Mouse (Mus musculus) embryonic facial prominence, embryonic 12.5 days (tissue): Measurements from ENCODE around the gene Kcnma1. TPM values are rescaled to one million over a fixed set of nuclear protein-coding genes. Genes with fewer than 3 reads are reported as not detected.

Source experiments
- ATAC-seq: fragments of 200-750 bp; cut with Nextera tagmentation; 2 replicates; pipeline ENCODE4 v1.8.0; 2017; ENCODE audit not compliant: insufficient number of reproducible peaks, insufficient read depth, low FRiP score, low TSS enrichment
- H3K27ac ChIP-seq: fragments of 300-500 bp; sonication (generic); 2 replicates; pipeline ENCODE4 v1.5.1; 2016; ENCODE audit warnings: mild to moderate bottlenecking
- H3K27me3 ChIP-seq: fragments of 300-500 bp; sonication (generic); 2 replicates; pipeline ENCODE4 v1.6.1; 2016; ENCODE audit warnings: mild to moderate bottlenecking, moderate library complexity
- H3K36me3 ChIP-seq: fragments of 300-500 bp; sonication (generic); 2 replicates; pipeline ENCODE4 v1.6.1; 2016; ENCODE audit warnings: mild to moderate bottlenecking
- H3K4me1 ChIP-seq: fragments of 300-500 bp; sonication (generic); 2 replicates; pipeline ENCODE4 v1.6.1; 2016
- H3K4me2 ChIP-seq: fragments of 300-500 bp; sonication (generic); replicated peaks from 2 replicates; pipeline ENCODE4 v1.6.1; 2016; ENCODE audit warnings: mild to moderate bottlenecking, moderate library complexity
- H3K4me3 ChIP-seq: fragments of 300-500 bp; sonication (generic); 2 replicates; pipeline ENCODE4 v1.5.1; 2016; ENCODE audit warnings: mild to moderate bottlenecking
- H3K9ac ChIP-seq: fragments of 300-500 bp; sonication (generic); 2 replicates; pipeline ENCODE4 v1.6.1; 2016; ENCODE audit warnings: mild to moderate bottlenecking, moderate library complexity
- H3K9me3 ChIP-seq: fragments of 300-500 bp; sonication (generic); 2 replicates; pipeline ENCODE4 v1.6.1; 2016; ENCODE audit warnings: mild to moderate bottlenecking, moderate library complexity
- WGBS: fragments of 180-500 bp; shearing (Covaris S2); methylation state at CpG from one replicate; pipeline ENCODE4 v1.1.7; 2016; 5-methylcytosine and 5-hydroxymethylcytosine counted together
- polyA plus RNA-seq: library from polyadenylated mRNA; unstranded; fragments of >200 nt; fragmentation: Nextera tagmentation; extraction: Ambion mirVana; gene quantifications from 2 replicates; pipeline ENCODE4 v1.2.1, GENCODE M21; 2016

The Kcnma1 gene
- polyA plus RNA-seq, 1 experiment from 2014 or later = 2.2 TPM

DNA sequence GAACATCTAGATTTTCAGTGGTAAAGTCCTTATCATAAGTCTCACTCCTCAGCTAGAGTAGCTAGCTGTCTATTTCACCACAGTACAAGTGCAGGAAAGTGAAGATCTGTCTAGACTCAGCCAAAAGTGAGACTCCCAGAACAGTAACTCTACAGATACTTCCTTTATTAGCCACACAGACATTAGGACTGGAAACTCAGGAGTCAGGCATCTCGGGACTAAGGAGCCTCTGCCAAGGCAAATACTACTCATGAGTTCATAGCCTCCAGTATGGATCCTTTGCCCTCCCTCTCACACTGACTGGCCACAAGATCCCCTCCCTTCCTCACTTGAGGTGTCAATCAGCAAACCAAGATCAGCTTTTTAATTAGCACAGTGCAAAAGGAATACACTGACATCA lies 389.8 kb downstream of the Kcnma1 start:
- Histone ChIP-seq H3K4me1 (no peaks in the 10 kb centered on the region), H3K4me3 (no peak overlapping the region), H3K27ac (no peak overlapping the region), H3K9ac (no peak overlapping the region), H3K27me3 (no peaks in the 10 kb centered on the region), H3K4me2 (no peak overlapping the region), H3K36me3 (no peaks in the 10 kb centered on the region), H3K9me3 (no peaks in the 10 kb centered on the region)
- 76% methylated on average over 1 of the region's 1 CpGs for WGBS
- ATAC-seq = no peak

DNA sequence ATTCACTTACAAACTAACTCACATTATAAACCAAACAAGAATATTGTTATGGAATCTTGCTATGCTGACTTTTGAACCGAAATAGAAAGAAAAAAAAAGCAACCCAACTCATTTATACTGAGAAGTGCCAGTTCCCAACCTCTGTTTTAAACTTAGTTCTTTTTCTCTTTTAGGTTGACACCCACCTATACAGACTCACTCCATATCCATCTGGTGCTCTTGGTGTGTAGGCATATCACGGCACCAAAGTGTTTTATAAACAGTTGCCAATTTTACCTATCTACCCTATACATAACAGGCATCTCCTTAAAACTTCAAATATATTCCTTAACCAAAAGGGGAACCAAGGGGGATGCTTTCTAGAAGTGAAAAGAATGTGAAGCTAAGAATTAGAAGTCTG lies 393.6 kb downstream of the Kcnma1 start:
- Histone ChIP-seq H3K4me1 (no peaks in the 10 kb centered on the region), H3K9me3 (no peaks in the 10 kb centered on the region), H3K4me3 (no peak overlapping the region), H3K4me2 (no peak overlapping the region), H3K27me3 (no peaks in the 10 kb centered on the region), H3K36me3 (no peaks in the 10 kb centered on the region), H3K27ac (no peak overlapping the region), H3K9ac (no peak overlapping the region)
- 81% methylated on average over 2 of the region's 2 CpGs for WGBS
- ATAC-seq = no peak

DNA sequence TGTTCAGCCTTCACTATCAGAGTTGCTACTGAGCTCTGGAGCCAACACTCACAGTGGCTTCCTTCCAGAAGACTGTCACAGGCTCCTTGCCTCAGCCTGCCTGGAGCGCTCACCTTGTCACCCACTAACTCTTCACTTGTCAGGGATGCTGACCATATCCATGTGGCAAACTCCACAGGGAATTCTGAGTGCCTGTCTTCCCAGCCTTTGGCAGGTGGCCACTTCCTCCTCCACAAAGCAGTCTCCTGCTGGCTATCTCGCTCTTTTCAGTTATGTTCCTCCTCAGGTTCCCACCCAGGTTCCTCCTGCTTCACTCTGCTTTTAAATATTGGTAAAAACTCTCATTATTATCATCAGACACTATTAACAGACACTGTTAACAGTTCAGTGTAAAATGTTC lies 395.3 kb downstream of the Kcnma1 start:
- H3K4me3 ChIP-seq = no peak overlapping the region
- H3K27ac ChIP-seq = no peak overlapping the region
- no peaks in the 10 kb centered on the region for H3K36me3 ChIP-seq
- no peaks in the 10 kb centered on the region for H3K9me3 ChIP-seq
- H3K27me3 ChIP-seq = no peaks in the 10 kb centered on the region
- 88% methylated on average over 2 of the region's 2 CpGs for WGBS
- ATAC-seq = no peak
- H3K4me1 ChIP-seq = no peaks in the 10 kb centered on the region
- no peak overlapping the region for H3K4me2 ChIP-seq
- H3K9ac ChIP-seq = no peak overlapping the region

GRCm38 (mm10) chr14:23618081-23618480 lies 396.2 kb downstream of the Kcnma1 start:
- Histone ChIP-seq H3K27ac (no peak overlapping the region), H3K27me3 (no peaks in the 10 kb centered on the region), H3K9ac (no peak overlapping the region), H3K4me1 (no peaks in the 10 kb centered on the region), H3K36me3 (no peaks in the 10 kb centered on the region), H3K4me3 (no peak overlapping the region), H3K9me3 (no peaks in the 10 kb centered on the region), H3K4me2 (no peak overlapping the region)
- no peak for ATAC-seq
- 34% methylated on average over 1 of the region's 1 CpGs for WGBS

DNA sequence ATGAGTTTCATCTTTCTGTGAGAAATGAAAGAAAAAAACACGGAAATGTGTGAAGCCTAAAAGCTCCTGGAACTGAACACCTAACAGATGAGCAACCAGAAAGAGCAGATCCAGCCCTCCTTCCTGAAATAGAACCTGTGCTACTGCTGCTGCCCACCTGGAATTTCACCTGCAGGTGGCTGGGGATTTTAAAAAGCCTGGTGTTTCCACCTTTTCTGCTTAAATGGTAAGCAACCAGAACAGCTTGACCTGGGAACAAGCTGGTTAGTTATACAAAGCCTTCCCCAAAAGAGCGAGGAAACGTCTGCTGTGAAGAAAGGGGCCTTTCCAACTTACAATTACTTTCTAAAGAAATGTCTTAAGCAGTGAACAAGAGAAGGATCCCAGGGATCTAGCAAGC lies 404.2 kb downstream of the Kcnma1 start:
- H3K27ac ChIP-seq = no peak overlapping the region
- H3K4me3 ChIP-seq = no peak overlapping the region
- H3K27me3 ChIP-seq = no peaks in the 10 kb centered on the region
- no peaks in the 10 kb centered on the region for H3K9me3 ChIP-seq
- H3K9ac ChIP-seq = no peak overlapping the region
- ATAC-seq = no peak
- 72% methylated on average over 3 of the region's 3 CpGs for WGBS
- no peak overlapping the region for H3K4me2 ChIP-seq
- no peaks in the 10 kb centered on the region for H3K36me3 ChIP-seq
- H3K4me1 ChIP-seq = 0 out of 2 replicates have a peak, but pooled peaks cover 2% of the 10 kb centered on the region

- Histone ChIP-seq H3K4me3 (no peak overlapping the region), H3K4me1 (no peaks in the 10 kb centered on the region), H3K4me2 (no peak overlapping the region), H3K27me3 (no peaks in the 10 kb centered on the region), H3K27ac (no peak overlapping the region), H3K9ac (no peak overlapping the region), H3K9me3 (no peaks in the 10 kb centered on the region), H3K36me3 (no peaks in the 10 kb centered on the region)
- ATAC-seq = no peak
- WGBS = 78% methylated on average over 7 of the region's 7 CpGs
These were observed 408.6 kb downstream of the Kcnma1 start for GRCm38 (mm10) chr14:23605740-23606139.

DNA sequence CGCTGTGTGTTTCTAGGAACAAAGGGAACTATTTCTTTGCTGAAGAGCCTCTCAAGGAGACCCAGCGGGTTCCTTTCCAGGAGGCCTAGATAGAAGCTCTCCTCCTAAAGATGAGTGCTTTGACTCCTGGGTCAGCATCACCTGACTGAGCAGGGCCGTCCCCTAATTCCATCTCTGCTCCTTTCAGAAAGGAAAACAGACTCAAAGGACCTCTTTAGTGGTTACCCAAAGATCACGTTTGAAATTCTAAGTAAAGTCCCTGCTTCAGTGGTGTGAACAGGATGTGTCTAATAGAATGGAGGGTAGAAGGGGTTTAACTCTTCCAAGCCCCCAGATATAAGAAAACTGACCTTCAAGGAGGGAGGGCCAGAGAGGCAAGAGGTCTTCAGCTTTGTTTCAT lies 411.4 kb downstream of the Kcnma1 start:
- 22% methylated on average over 4 of the region's 4 CpGs for WGBS
- H3K27ac ChIP-seq = no peak overlapping the region
- H3K4me1 ChIP-seq = no peaks in the 10 kb centered on the region
- no peaks in the 10 kb centered on the region for H3K36me3 ChIP-seq
- no peak overlapping the region for H3K4me2 ChIP-seq
- no peak overlapping the region for H3K4me3 ChIP-seq
- ATAC-seq = no peak
- H3K9ac ChIP-seq = no peak overlapping the region
- no peaks in the 10 kb centered on the region for H3K9me3 ChIP-seq
- H3K27me3 ChIP-seq = no peaks in the 10 kb centered on the region

- Histone ChIP-seq H3K36me3 (no peaks in the 10 kb centered on the region), H3K4me1 (no peaks in the 10 kb centered on the region), H3K9ac (no peak overlapping the region), H3K4me2 (no peak overlapping the region), H3K27me3 (no peaks in the 10 kb centered on the region), H3K9me3 (no peaks in the 10 kb centered on the region), H3K27ac (no peak overlapping the region), H3K4me3 (no peak overlapping the region)
- no peak for ATAC-seq
- WGBS = 69% methylated on average over 2 of the region's 2 CpGs
These were observed 412.2 kb downstream of the Kcnma1 start for GRCm38 (mm10) chr14:23602054-23602453.

GRCm38 (mm10) chr14:23594629-23595028 lies 419.7 kb downstream of the Kcnma1 start:
- H3K36me3 ChIP-seq = no peaks in the 10 kb centered on the region
- H3K9me3 ChIP-seq = no peaks in the 10 kb centered on the region
- no peak overlapping the region for H3K4me2 ChIP-seq
- no peaks in the 10 kb centered on the region for H3K4me1 ChIP-seq
- no peak for ATAC-seq
- 85% methylated on average over 5 of the region's 5 CpGs for WGBS
- no peak overlapping the region for H3K27ac ChIP-seq
- H3K27me3 ChIP-seq = no peaks in the 10 kb centered on the region
- no peak overlapping the region for H3K4me3 ChIP-seq
- H3K9ac ChIP-seq = no peak overlapping the region

DNA sequence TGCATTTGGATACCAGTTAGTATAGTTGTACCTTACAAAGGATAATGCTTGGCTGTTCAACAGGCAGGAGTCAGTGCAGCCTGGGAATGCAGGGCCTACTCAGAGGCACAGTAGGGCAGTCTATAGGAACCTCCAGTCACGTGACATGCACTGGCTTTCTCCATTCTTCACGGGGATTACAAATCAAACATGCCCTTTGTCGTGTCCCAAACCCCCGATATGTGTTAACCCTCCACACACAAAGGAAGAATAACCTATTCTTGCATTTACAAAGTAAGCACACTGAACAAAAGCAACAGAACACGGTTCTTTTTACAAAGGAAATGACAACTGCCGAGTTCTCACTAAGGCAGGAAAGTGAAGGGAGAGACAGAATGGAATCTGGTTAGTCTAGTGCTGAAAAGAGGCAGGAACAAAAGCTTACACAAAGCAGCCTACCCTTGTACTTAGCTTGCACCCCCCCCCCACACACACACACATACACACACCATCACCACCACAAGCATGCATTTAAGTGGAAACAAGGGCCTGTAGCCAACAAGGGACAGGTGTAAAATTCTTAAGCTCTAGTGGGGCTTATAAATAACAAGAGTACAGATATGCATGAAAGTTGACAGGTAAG lies 421.4 kb downstream of the Kcnma1 start:
- H3K4me2 ChIP-seq = no peak overlapping the region
- H3K9ac ChIP-seq = no peak overlapping the region
- 0 out of 2 replicates have a peak, but pooled peaks have one; percentile 10 for ATAC-seq
- no peaks in the 10 kb centered on the region for H3K4me1 ChIP-seq
- no peak overlapping the region for H3K4me3 ChIP-seq
- WGBS = 37% methylated on average over 6 of the region's 6 CpGs
- no peak overlapping the region for H3K27ac ChIP-seq
- H3K9me3 ChIP-seq = no peaks in the 10 kb centered on the region
- no peaks in the 10 kb centered on the region for H3K36me3 ChIP-seq
- no peaks in the 10 kb centered on the region for H3K27me3 ChIP-seq

- no peak for ATAC-seq
- Histone ChIP-seq H3K4me2 (no peak overlapping the region), H3K27ac (no peak overlapping the region), H3K4me3 (no peak overlapping the region), H3K36me3 (no peaks in the 10 kb centered on the region), H3K4me1 (no peaks in the 10 kb centered on the region), H3K9me3 (no peaks in the 10 kb centered on the region), H3K27me3 (no peaks in the 10 kb centered on the region), H3K9ac (no peak overlapping the region)
- 71% methylated on average over 7 of the region's 7 CpGs for WGBS
These were observed 424.4 kb downstream of the Kcnma1 start for GRCm38 (mm10) chr14:23589744-23590481.

GRCm38 (mm10) chr14:23587451-23587850 lies 426.8 kb downstream of the Kcnma1 start:
- no peaks in the 10 kb centered on the region for H3K27me3 ChIP-seq
- no peaks in the 10 kb centered on the region for H3K9me3 ChIP-seq
- 84% methylated on average over 9 of the region's 9 CpGs for WGBS
- no peak overlapping the region for H3K4me2 ChIP-seq
- no peak for ATAC-seq
- H3K36me3 ChIP-seq = no peaks in the 10 kb centered on the region
- H3K4me1 ChIP-seq = no peaks in the 10 kb centered on the region
- no peak overlapping the region for H3K9ac ChIP-seq
- H3K4me3 ChIP-seq = no peak overlapping the region
- H3K27ac ChIP-seq = no peak overlapping the region
